10 mouse cellular contexts compared by ENCODE assay signal in the genomic region with DNA sequence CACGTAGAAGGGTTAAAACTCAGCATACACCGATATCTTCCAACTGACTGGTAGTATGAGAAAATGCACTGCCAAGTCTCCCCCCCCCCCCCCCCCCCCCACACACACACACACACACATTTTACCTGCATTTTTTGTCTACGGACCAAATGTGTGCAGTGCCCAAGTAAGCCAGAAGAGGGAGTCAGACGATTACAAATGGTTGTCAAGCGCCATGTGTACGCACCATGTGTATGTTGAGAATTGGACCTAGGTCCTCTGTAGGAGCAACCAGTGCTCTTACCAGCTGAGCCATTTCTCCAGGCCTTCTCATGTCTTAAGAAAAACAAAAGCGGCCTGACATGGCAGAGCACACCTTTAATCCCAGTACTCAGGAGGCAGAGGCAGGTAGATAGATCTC. TPM values are rescaled to one million over a fixed set of nuclear protein-coding genes. Genes with fewer than 3 reads are reported as not detected.
DNase-seq lines count a peak whose midpoint lies in the region; ATAC-seq lines count a peak whose summit lies in the region.
"Had no signal": no experiment of that assay in that cellular context is flagged by ENCODE, and none has a peak within 500 bp of the region (broad histone marks: within the 10 kb centered on the region; RNA-seq: fewer than 3 reads in every experiment).

No protein-coding gene starts in this region.

- DNase-seq in heart, postnatal 4 days, result peak; percentile 73
- no peak for DNase-seq in heart, embryonic 10.5 days (ENCODE audit: low spot score)
- peak; percentile 61 for DNase-seq in 3T3-L1 (ENCODE audit: low read depth, low spot score)
- DNase-seq in MN1 (ENCODE audit: low spot score), result peak; percentile 65
- peak; percentile 34 for DNase-seq in embryonic facial prominence, embryonic 14.5 days (ENCODE audit: low spot score)
- peak; percentile 48 for DNase-seq in liver, embryonic 13.5 days
- peak; percentile 27 for DNase-seq in splenic B cell, adult 2 months (ENCODE audit: low read depth, low spot score)

- WGBS in heart, embryonic 10.5 days, result 73% methylated on average over 7 of the region's 7 CpGs
- WGBS in embryonic facial prominence, embryonic 14.5 days, result 68% methylated on average over 7 of the region's 7 CpGs
- 59% methylated on average over 7 of the region's 7 CpGs for WGBS in liver, embryonic 13.5 days (ENCODE audit: insufficient replicate concordance)

- H3K9ac ChIP-seq in embryonic facial prominence, embryonic 14.5 days (ENCODE audit: low read depth, low read length), result no peak overlapping the region
- no peak overlapping the region for H3K9ac ChIP-seq in liver, embryonic 13.5 days
- H3K9ac ChIP-seq: embryonic facial prominence, embryonic 12.5 days; limb, embryonic 13.5 days had no signal

- H3K4me1 ChIP-seq in heart, embryonic 10.5 days, result peaks cover 14% of the 10 kb centered on the region; the same call in 1 of the 2 replicates
- H3K4me1 ChIP-seq in embryonic facial prominence, embryonic 14.5 days (ENCODE audit: control insufficient read depth, insufficient read depth, low read length), result no peaks in the 10 kb centered on the region
- peaks cover 13% of the 10 kb centered on the region for H3K4me1 ChIP-seq in liver, embryonic 13.5 days (replicated peaks)
- H3K4me1 ChIP-seq: embryonic facial prominence, embryonic 12.5 days; limb, embryonic 13.5 days had no signal

- no peaks in the 10 kb centered on the region for H3K27me3 ChIP-seq in heart, embryonic 10.5 days (ENCODE audit: insufficient read depth, poor library complexity, severe bottlenecking)
- H3K27me3 ChIP-seq in embryonic facial prominence, embryonic 14.5 days (replicated peaks; ENCODE audit: control insufficient read depth, insufficient read depth, low read length), result no peaks in the 10 kb centered on the region
- H3K27me3 ChIP-seq in liver, embryonic 13.5 days, result no peaks in the 10 kb centered on the region
- no peaks in the 10 kb centered on the region for H3K27me3 ChIP-seq in splenic B cell, adult 2 months (ENCODE audit: control insufficient read depth, insufficient read depth, low read length, poor library complexity, severe bottlenecking)
- H3K27me3 ChIP-seq: embryonic facial prominence, embryonic 12.5 days; limb, embryonic 13.5 days had no signal

- peaks cover 53% of the 10 kb centered on the region for H3K36me3 ChIP-seq in heart, embryonic 10.5 days
- H3K36me3 ChIP-seq in embryonic facial prominence, embryonic 14.5 days (ENCODE audit: control insufficient read depth, insufficient read depth, low read length), result no peaks in the 10 kb centered on the region
- peaks cover 49% of the 10 kb centered on the region for H3K36me3 ChIP-seq in liver, embryonic 13.5 days
- no peaks in the 10 kb centered on the region for H3K36me3 ChIP-seq in splenic B cell, adult 2 months (ENCODE audit: control insufficient read depth, insufficient read depth, low read length, poor library complexity, severe bottlenecking)
- H3K36me3 ChIP-seq: embryonic facial prominence, embryonic 12.5 days; limb, embryonic 13.5 days had no signal

- H3K4me2 ChIP-seq in embryonic facial prominence, embryonic 14.5 days (ENCODE audit: low read depth, low read length), result no peak overlapping the region
- no peak overlapping the region for H3K4me2 ChIP-seq in liver, embryonic 13.5 days
- H3K4me2 ChIP-seq: embryonic facial prominence, embryonic 12.5 days; limb, embryonic 13.5 days had no signal

- no peaks in the 10 kb centered on the region for H3K9me3 ChIP-seq in heart, embryonic 10.5 days
- no peaks in the 10 kb centered on the region for H3K9me3 ChIP-seq in embryonic facial prominence, embryonic 14.5 days (ENCODE audit: control insufficient read depth, low read length)
- no peaks in the 10 kb centered on the region for H3K9me3 ChIP-seq in liver, embryonic 13.5 days (replicated peaks)
- H3K9me3 ChIP-seq: embryonic facial prominence, embryonic 12.5 days; limb, embryonic 13.5 days had no signal

- no peak overlapping the region for H3K27ac ChIP-seq in heart, embryonic 10.5 days
- H3K27ac ChIP-seq in embryonic facial prominence, embryonic 14.5 days (replicated peaks; ENCODE audit: low read depth, low read length), result no peak overlapping the region
- no peak overlapping the region for H3K27ac ChIP-seq in liver, embryonic 13.5 days
- H3K27ac ChIP-seq: embryonic facial prominence, embryonic 12.5 days; limb, embryonic 13.5 days had no signal

- H3K4me3 ChIP-seq in heart, embryonic 10.5 days, result no peak overlapping the region
- no peak overlapping the region for H3K4me3 ChIP-seq in embryonic facial prominence, embryonic 14.5 days (ENCODE audit: low read depth, low read length)
- no peak overlapping the region for H3K4me3 ChIP-seq in liver, embryonic 13.5 days (replicated peaks)
- H3K4me3 ChIP-seq: embryonic facial prominence, embryonic 12.5 days; limb, embryonic 13.5 days had no signal

- ATAC-seq in embryonic facial prominence, embryonic 14.5 days (ENCODE audit: low read depth), result no peak
- peak; percentile 54; the same call in 1 of the 2 replicates for ATAC-seq in liver, embryonic 13.5 days (ENCODE audit: low read depth)
- ATAC-seq in cerebellum, adult (ENCODE audit: insufficient number of reproducible peaks, low FRiP score, low TSS enrichment), result no peak

RNA-seq across cellular contexts. Expression of a gene that starts 35.9 kb away (rescaled TPM):
- total RNA-seq in heart, postnatal 4 days (2021), result 10 to 100 TPM; 68.6 to 78.1 TPM
- 47.6 and 62.0 TPM in 2 replicates for polyA plus RNA-seq in heart, embryonic 10.5 days (2016; fragmentation: Nextera tagmentation; extraction: Ambion mirVana)
- polyA plus RNA-seq in embryonic facial prominence, embryonic 14.5 days (2014; fragmentation: Nextera tagmentation; extraction: Ambion mirVana), result 6.2 and 7.6 TPM in 2 replicates
- 10.9 and 13.5 TPM in 2 replicates for polyA plus RNA-seq in liver, embryonic 13.5 days (2015; fragmentation: Nextera tagmentation; extraction: Ambion mirVana)
